Mouse (Mus musculus) neural tube, embryonic 13.5 days (tissue): Measurements from ENCODE around the gene Ube2e1. TPM values are rescaled to one million over a fixed set of nuclear protein-coding genes. Genes with fewer than 3 reads are reported as not detected.
A peak's percentile ranks its signal among the peaks of the same experiment; 100 is the strongest.
"Not testable (repeated sequence)": the region's sequence is repeated elsewhere in the genome, so short reads cannot be mapped to it uniquely, and the experiment has no call there.

Experiments
- ATAC-seq: fragments of 200-750 bp; cut with Nextera tagmentation; 2 replicates; pipeline ENCODE4 v1.8.0; 2017; ENCODE audit warnings: low read depth, mild to moderate bottlenecking, moderate TSS enrichment, moderate library complexity
- H3K27ac ChIP-seq: fragments of 300-500 bp; sonication (generic); replicated peaks from 2 replicates; pipeline ENCODE4 v1.5.1; 2015; ENCODE audit warnings: moderate library complexity, mild to moderate bottlenecking, inconsistent platforms
- H3K27me3 ChIP-seq: fragments of 300-500 bp; sonication (generic); 2 replicates; pipeline ENCODE4 v1.6.1; 2015; ENCODE audit warnings: mild to moderate bottlenecking, inconsistent platforms
- H3K36me3 ChIP-seq: fragments of 300-500 bp; sonication (generic); 2 replicates; pipeline ENCODE4 v1.6.1; 2015; ENCODE audit warnings: mild to moderate bottlenecking, inconsistent platforms
- H3K4me1 ChIP-seq: fragments of 300-500 bp; sonication (generic); replicated peaks from 2 replicates; pipeline ENCODE4 v1.6.1; 2015; ENCODE audit warnings: inconsistent platforms
- H3K4me2 ChIP-seq: fragments of 300-500 bp; sonication (generic); 2 replicates; pipeline ENCODE4 v1.6.1; 2015; ENCODE audit warnings: inconsistent platforms, mild to moderate bottlenecking, moderate library complexity
- H3K4me3 ChIP-seq: fragments of 300-500 bp; sonication (generic); 2 replicates; pipeline ENCODE4 v1.5.1; 2015; ENCODE audit warnings: mild to moderate bottlenecking, inconsistent platforms
- H3K9ac ChIP-seq: fragments of 300-500 bp; sonication (generic); 2 replicates; pipeline ENCODE4 v1.6.1; 2015; ENCODE audit warnings: moderate library complexity, mild to moderate bottlenecking, inconsistent platforms
- H3K9me3 ChIP-seq: fragments of 300-500 bp; sonication (generic); 2 replicates; pipeline ENCODE4 v1.6.1; 2016; ENCODE audit warnings: inconsistent platforms
- WGBS: fragments of 180-500 bp; shearing (Covaris S2); methylation state at CpG from one replicate; pipeline ENCODE4 v1.1.7; 2015; 5-methylcytosine and 5-hydroxymethylcytosine counted together
- polyA plus RNA-seq: library from polyadenylated mRNA; unstranded; fragments of >200 nt; fragmentation: Nextera tagmentation; extraction: Ambion mirVana; gene quantifications from 2 replicates; pipeline ENCODE4 v1.2.1, GENCODE M21; 2015

Ube2e1 gene
- polyA plus RNA-seq, 1 experiment from 2014 or later = 225 TPM

DNA sequence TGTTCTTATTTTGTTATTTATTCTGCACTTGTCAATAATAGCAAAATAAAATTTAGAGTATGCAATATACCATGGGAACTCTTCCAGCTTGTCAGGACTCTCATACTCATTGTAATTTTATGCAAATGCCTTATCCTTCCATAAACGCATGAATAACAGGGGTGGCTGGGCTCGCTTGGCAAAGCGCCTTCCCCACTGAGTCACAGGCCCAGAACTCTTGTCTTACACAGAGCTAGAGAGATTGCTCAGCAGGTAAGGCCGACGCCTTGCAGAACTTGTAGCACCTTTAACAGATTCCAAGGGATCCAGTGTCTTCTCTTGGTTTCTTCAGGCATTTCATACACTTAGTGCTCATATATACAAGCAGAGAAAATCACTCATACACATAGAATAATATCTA is 51.3 kb downstream of the Ube2e1 start:
- peaks cover 59% of the 10 kb centered on the region for H3K36me3 ChIP-seq
- 84% methylated on average over 5 of the region's 5 CpGs for WGBS
- ATAC-seq = peak; percentile 49; the same call in 1 of the 2 replicates

DNA sequence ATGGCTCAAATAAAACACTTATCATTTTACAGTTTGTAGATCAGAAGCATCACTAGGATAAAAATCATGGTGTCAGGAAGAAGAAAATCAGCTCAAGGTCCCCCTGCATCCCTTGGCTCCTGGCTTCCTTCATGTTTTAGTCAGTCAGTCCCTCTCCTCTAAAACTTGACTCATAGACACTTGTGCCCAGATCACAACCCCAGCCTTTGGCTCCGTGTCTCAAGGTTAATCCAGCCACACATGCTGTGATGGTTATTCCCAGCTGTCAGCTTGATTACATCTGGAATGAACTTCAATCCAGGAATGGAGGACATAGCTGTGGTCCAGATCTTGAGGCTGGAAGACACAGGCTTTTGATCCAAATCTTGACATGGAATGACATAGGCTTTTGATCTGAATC is 57.1 kb downstream of the Ube2e1 start:
- H3K9ac ChIP-seq = no peak overlapping the region
- H3K4me1 ChIP-seq = peaks cover 13% of the 10 kb centered on the region
- 88% methylated on average over 1 of the region's 1 CpGs for WGBS
- no peaks in the 10 kb centered on the region for H3K27me3 ChIP-seq
- H3K36me3 ChIP-seq = peaks cover 28% of the 10 kb centered on the region
- no peak for ATAC-seq
- no peak overlapping the region for H3K4me2 ChIP-seq
- no peak overlapping the region for H3K4me3 ChIP-seq
- no peaks in the 10 kb centered on the region for H3K9me3 ChIP-seq
- H3K27ac ChIP-seq = no peak overlapping the region

More for the DNA sequence above, 51.3 kb downstream of the Ube2e1 start:
- H3K27me3 ChIP-seq = no peaks in the 10 kb centered on the region
- H3K9me3 ChIP-seq = no peaks in the 10 kb centered on the region
- H3K27ac ChIP-seq = no peak overlapping the region
- H3K4me1 ChIP-seq = no peaks in the 10 kb centered on the region
- H3K4me2 ChIP-seq = no peak overlapping the region
- no peak overlapping the region for H3K9ac ChIP-seq
- H3K4me3 ChIP-seq = no peak overlapping the region

DNA sequence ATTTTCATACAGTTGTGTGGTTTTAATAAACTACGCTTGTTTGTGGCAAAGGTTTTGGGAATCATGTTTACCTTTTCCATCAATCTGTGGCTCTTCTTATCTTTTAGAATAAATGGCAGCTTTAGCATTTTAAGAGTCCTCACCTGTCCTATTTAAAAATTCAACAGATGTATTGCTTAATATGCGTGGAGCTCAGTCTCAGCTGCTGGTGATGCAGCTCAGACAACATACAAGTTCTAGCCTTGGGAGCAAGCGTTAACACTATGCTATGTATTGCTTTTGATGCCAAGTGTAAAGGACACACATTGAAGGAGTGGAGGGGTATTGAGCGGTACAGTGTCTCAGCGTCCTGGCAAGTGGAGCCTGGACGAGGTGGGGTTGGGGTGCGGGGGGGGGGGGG is 60.0 kb downstream of the Ube2e1 start:
- H3K4me3 ChIP-seq = peak overlapping the region; percentile 90
- peak overlapping the region; percentile 80; the same call in 1 of the 2 replicates for H3K27ac ChIP-seq
- H3K36me3 ChIP-seq = peaks cover 27% of the 10 kb centered on the region
- 4% methylated on average over 7 of the region's 7 CpGs for WGBS
- peak overlapping the region; percentile 77 for H3K9ac ChIP-seq
- H3K27me3 ChIP-seq = no peaks in the 10 kb centered on the region
- peaks cover 33% of the 10 kb centered on the region for H3K4me1 ChIP-seq
- no peaks in the 10 kb centered on the region for H3K9me3 ChIP-seq
- peak overlapping the region; percentile 64 for H3K4me2 ChIP-seq
- ATAC-seq = 0 out of 2 replicates have a peak, but pooled peaks have one; percentile 3

DNA sequence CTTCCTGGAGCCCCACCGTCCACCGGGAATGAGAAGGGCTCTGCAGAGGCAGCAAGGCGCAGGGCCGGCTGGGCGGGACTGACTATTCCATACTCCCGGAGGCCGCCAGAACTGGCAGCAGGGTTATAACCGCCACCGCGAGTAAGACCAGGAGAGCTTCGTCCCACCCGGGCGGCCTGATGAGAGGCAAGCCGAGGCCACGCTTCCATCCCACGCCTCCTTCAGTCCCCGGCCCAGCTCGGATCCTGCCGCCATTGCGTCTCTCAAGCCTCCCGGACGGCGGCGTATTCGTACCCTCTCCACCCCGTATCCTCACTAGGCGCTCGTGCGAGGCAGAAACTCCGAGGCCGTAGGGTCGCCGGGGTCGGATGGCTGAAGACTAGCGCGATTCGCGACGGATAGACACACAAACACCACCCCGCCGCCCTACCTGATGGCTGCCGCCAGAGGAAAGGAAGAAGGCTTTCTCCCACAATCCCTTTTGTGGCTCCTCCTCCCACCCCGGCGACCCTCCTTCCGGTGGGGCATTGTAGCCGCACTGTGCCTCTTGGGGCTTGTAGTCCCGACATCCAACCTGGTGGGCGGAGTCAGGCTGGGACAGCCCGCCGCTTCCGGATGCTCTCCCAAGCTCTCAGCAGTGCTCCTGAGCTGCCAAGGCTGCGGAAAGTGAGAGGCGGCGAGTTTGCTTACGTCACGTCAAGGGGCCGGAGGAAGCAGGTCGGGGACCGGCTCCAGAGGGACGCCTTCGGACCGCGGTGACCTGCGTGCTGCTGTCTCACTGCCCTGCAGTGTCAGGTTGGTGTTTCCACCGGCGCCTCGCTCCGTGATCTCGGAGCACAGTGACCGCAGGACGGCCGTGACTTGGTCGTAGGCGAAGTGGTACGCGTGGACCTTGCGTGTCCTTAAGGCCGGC is 60.9 kb downstream of the Ube2e1 start, which contains the start of the genes Nkiras1 and Rpl15:
TSS of gene Nkiras1 (plus strand) at position 608 of the 913 bp plus-strand sequence.
TSS of gene Rpl15 (minus strand) at position 863 of the 913 bp plus-strand sequence.
- H3K9ac ChIP-seq = peak within 1 kb of the TSS; percentile 98
- H3K4me3 ChIP-seq = peak within 1 kb of the TSS; percentile 90
- H3K27ac ChIP-seq = peak within 1 kb of the TSS; percentile 89
- peak; percentile 99 for ATAC-seq
- peaks cover 33% of the 10 kb centered on the region for H3K4me1 ChIP-seq
- no peaks in the 10 kb centered on the region for H3K9me3 ChIP-seq
- no peaks in the 10 kb centered on the region for H3K27me3 ChIP-seq
- peaks cover 29% of the 10 kb centered on the region for H3K36me3 ChIP-seq
- under 1% methylated on average over 75 of the region's 78 CpGs for WGBS
- peak within 1 kb of the TSS; percentile 77 for H3K4me2 ChIP-seq

DNA sequence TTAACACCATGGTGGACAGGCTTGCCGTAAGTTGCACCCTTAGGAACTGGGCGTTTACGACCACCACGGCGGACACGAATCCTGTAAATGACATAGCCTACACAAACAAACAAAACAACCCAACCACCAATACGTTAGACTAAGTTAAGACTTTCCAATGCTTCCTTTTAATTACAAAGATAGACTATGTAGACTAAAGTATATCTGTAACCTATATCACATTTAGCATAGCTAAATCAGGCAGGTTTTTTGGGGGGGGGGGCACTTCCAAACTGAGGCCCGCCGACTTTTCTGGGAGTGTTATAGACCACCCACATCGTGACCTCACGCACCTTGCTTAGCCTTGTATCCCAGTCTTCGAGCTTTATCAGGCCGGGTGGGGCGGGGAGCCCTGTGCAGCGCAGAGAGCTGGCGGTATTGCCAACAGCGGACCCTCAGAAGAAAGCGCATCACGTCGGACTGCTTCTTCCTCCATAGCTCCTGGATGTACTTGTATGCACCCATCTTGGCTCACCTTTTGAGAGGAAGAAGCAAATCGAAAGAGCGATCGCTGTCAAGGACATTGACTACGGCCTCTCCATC is 61.6 kb downstream of the Ube2e1 start:
- peaks cover 33% of the 10 kb centered on the region for H3K4me1 ChIP-seq

DNA sequence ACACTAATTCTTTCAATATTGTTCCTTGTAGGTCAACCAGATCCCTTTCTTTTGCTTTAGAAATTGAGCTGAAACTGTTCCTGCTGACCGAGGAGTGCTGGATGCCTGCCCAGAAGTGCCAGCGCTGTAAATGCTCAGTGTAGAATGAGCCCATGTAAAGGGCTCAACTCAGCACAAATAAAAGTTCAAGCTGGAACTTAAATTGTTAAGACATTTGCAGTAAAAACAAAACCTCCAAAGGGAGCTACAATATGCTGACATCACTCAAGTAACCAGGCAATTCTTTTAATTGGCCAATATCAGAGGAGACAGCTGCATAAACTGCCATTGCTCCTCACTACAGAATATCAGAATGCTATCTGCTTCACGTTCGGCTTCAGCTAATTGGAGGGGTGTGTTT is 68.2 kb downstream of the Ube2e1 start:
- 61% methylated on average over 4 of the region's 4 CpGs for WGBS
- H3K27ac ChIP-seq = peak overlapping the region; percentile 28; the same call in 1 of the 2 replicates
- peak; percentile 57; the same call in 1 of the 2 replicates for ATAC-seq
- no peaks in the 10 kb centered on the region for H3K9me3 ChIP-seq
- H3K4me3 ChIP-seq = no peak overlapping the region
- no peaks in the 10 kb centered on the region for H3K27me3 ChIP-seq
- H3K9ac ChIP-seq = no peak overlapping the region
- H3K36me3 ChIP-seq = peaks cover 45% of the 10 kb centered on the region
- H3K4me1 ChIP-seq = peaks cover 17% of the 10 kb centered on the region
- H3K4me2 ChIP-seq = no peak overlapping the region

More for the DNA sequence above, 61.6 kb downstream of the Ube2e1 start:
- Histone ChIP-seq H3K27ac (peak overlapping the region; percentile 89), H3K4me3 (peak overlapping the region; percentile 90), H3K36me3 (peaks cover 26% of the 10 kb centered on the region), H3K9ac (peak overlapping the region; percentile 98), H3K4me2 (peak overlapping the region; percentile 77)
- 0% methylated on average over 24 of the region's 24 CpGs for WGBS
- peak; percentile 13; the same call in 1 of the 2 replicates for ATAC-seq
- H3K27me3 ChIP-seq, H3K9me3 ChIP-seq: not testable (repeated sequence)

DNA sequence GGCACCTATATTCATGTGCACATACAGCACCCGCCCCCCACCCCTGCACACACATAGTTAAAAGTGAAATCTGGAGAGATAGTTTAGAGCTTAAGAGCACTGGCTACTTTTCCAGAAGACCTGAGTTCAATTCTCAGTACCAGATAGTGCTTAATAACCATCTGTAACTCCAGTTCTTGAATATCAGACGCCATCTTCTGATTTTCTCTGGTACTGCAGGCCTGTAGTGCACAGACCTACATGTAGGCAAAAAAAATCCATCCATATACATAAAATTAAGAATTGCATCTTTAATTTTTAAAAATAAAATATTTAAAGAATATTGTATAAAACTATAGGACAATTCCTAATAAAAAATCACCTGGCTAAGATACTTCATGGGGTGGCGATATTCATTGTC is 70.5 kb downstream of the Ube2e1 start:
- WGBS = 88% methylated on average over 3 of the region's 3 CpGs
- ATAC-seq = no peak
- H3K27me3 ChIP-seq = no peaks in the 10 kb centered on the region

DNA sequence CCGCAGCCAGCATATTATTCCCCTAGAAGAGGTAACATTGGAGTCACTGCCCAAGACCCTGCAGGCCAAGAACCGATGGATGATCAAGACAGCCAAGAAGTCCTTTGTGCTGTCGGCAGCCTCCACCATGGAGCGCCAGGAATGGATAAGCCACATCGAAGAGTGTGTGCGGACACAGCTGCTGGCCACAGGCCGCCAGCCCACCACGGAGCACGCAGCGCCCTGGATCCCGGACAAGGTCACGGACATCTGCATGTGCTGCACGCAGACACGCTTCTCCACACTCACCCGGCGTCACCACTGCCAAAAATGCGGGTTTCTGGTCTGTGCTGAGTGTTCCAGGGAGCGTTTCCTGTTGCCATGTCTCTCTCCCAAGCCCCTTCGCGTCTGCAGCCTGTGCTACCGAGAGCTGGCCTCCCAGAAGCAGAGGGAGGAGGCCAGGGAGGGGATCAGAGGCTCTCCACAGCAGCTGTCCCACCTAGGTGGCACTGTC is 89.0 kb downstream of the Ube2e1 start:
- no peaks in the 10 kb centered on the region for H3K36me3 ChIP-seq
- WGBS = 86% methylated on average over 21 of the region's 21 CpGs
- H3K4me3 ChIP-seq = no peak overlapping the region
- no peaks in the 10 kb centered on the region for H3K27me3 ChIP-seq
- peaks cover 6% of the 10 kb centered on the region; the same call in 1 of the 2 replicates for H3K4me1 ChIP-seq
- H3K9ac ChIP-seq = no peak overlapping the region
- no peak overlapping the region for H3K4me2 ChIP-seq
- H3K27ac ChIP-seq = no peak overlapping the region
- H3K9me3 ChIP-seq = no peaks in the 10 kb centered on the region
- no peak for ATAC-seq

More for the DNA sequence above, 70.5 kb downstream of the Ube2e1 start:
- peaks cover 5% of the 10 kb centered on the region; the same call in 1 of the 2 replicates for H3K4me1 ChIP-seq
- no peaks in the 10 kb centered on the region for H3K9me3 ChIP-seq
- H3K36me3 ChIP-seq = peaks cover 26% of the 10 kb centered on the region
- H3K9ac ChIP-seq = no peak overlapping the region
- no peak overlapping the region for H3K4me3 ChIP-seq
- no peak overlapping the region for H3K27ac ChIP-seq
- no peak overlapping the region for H3K4me2 ChIP-seq

DNA sequence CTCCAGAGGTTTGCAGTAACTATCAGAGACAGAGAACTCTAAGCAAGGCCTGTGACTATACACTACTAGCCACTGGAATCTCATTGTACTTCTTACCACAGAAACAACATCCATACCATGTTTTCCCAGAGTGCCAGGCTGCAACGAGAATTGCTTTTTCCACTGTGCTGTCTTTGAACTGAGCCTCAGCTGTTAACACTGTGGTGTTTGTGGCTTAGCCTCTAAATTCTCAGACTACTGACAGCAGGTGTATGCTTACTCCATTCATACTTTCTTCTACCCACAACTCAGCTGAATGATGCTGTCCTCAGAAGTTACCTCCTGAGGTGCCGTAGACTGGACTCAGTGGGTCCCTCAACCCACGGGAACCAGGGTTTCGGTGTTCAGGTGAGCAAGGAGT is 89.9 kb downstream of the Ube2e1 start:
- no peaks in the 10 kb centered on the region for H3K36me3 ChIP-seq
- H3K27me3 ChIP-seq = no peaks in the 10 kb centered on the region
- 91% methylated on average over 4 of the region's 4 CpGs for WGBS
- ATAC-seq = no peak
- H3K27ac ChIP-seq = no peak overlapping the region
- no peak overlapping the region for H3K9ac ChIP-seq
- peaks cover 9% of the 10 kb centered on the region; the same call in 1 of the 2 replicates for H3K4me1 ChIP-seq
- no peak overlapping the region for H3K4me2 ChIP-seq
- no peak overlapping the region for H3K4me3 ChIP-seq
- H3K9me3 ChIP-seq = no peaks in the 10 kb centered on the region

DNA sequence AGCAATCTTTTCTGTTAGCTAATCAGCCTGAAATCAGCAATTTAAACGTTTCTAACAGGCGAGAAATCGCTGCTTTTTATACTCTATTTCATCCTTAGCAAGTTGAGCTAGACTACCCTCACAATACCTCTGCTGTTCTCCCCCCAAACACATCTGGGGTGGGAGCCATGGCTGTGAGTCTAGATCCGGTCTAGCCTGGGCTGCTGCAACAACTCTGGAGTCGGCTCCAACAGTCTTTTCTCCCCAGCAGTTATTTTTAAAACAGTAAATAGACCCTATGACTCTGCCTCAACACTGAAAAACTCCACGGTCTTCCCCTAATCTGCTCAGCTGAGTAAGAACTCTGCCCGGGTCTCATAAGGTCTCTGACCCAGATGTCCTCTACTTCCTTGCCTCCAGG is 91.5 kb downstream of the Ube2e1 start:
- Histone ChIP-seq H3K27me3 (no peaks in the 10 kb centered on the region), H3K4me2 (no peak overlapping the region), H3K36me3 (no peaks in the 10 kb centered on the region), H3K9me3 (no peaks in the 10 kb centered on the region), H3K4me1 (peaks cover 9% of the 10 kb centered on the region; the same call in 1 of the 2 replicates), H3K9ac (no peak overlapping the region), H3K27ac (no peak overlapping the region), H3K4me3 (no peak overlapping the region)
- no peak for ATAC-seq
- WGBS = 68% methylated on average over 7 of the region's 7 CpGs

DNA sequence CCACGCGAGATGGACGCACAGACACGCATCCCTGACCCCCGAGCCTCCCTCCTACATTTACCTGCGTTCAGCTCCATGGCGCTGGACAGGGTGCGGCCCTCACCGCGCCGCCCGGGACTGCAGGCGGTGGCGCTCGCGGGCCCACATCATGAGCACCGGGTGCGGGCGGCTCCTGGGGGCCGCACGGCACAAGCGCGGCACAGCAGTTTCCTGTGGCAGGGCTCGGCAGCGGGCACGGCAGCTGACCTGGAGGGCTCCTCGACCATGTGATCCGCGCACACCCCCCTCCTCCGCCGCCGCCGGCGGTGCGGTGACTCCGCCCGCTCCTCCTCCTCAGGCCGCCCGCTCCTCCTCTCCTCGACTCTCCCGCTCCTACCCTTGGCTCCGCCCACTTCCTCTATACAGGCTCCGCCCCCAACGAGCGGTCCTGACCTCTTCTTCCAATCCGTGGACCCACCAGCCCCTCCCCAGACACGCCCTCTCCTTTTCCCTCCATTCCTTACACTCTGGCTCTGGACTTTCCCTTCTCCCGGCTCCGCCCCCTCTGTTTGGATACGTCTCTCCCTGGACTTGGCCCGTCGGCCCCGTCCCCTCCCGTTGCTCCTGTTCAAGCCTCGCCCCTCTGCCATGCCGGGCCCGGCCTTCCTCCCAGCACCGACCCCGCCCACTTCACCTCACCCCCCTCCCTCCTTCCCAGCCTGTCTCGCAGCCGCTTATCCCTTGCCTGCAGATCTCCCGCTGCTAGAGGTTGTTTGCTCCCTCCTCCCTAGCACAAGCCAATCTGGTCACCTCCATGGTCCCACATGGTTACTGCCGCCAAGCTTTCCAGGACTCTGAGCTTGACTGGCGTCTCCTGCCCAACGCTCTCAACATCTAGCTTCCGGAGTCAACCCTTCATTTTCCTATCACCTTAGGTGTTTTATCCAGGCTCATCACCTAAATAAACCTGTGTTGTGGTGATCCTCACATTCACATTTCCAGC is 92.6 kb downstream of the Ube2e1 start, which contains the start of gene Nr1d2:
TSS of gene Nr1d2 (minus strand) at position 378 of the 982 bp plus-strand sequence.
- under 1% methylated on average over 54 of the region's 66 CpGs for WGBS
- Histone ChIP-seq H3K27ac (peak within 1 kb of the TSS; percentile 85), H3K4me1 (peaks cover 9% of the 10 kb centered on the region; the same call in 1 of the 2 replicates), H3K4me3 (peak within 1 kb of the TSS; percentile 86), H3K27me3 (no peaks in the 10 kb centered on the region), H3K9ac (peak within 1 kb of the TSS; percentile 76), H3K36me3 (no peaks in the 10 kb centered on the region), H3K9me3 (no peaks in the 10 kb centered on the region), H3K4me2 (peak within 1 kb of the TSS; percentile 70)
- ATAC-seq = peak; percentile 93
